1 mouse cellular context compared by ENCODE assay signal in genomic region chr12:79762570-79763275, GRCm38 (mm10).
TF ChIP-seq lines count a peak whose summit lies in the region.

No protein-coding gene starts in this region.

TF ChIP-seq in MEL, 35 proteins besides CTCF, POLR2A, EP300 and RAD21 (continued from another document):
- TF ChIP-seq CHD1 (IDR thresholded peaks at IDR 0.05; ENCODE audit: low read depth, low read length) (no peak), POLR2AphosphoS2 (IDR thresholded peaks at IDR 0.05; ENCODE audit: low read length) (no peak), SMC3 (IDR thresholded peaks at IDR 0.05; ENCODE audit: low read depth, low read length) (no peak), NRF1 (IDR thresholded peaks at IDR 0.05; ENCODE audit: insufficient read depth, low read depth, low read length, poor library complexity, severe bottlenecking) (no peak), UBTF (IDR thresholded peaks at IDR 0.05; ENCODE audit: borderline replicate concordance, insufficient read depth, low read depth, low read length) (no peak), ETS1 (IDR thresholded peaks at IDR 0.05; ENCODE audit: low read depth, low read length) (peak; percentile 56), MAZ (IDR thresholded peaks at IDR 0.05; ENCODE audit: low read depth, low read length) (no peak), SIN3A (IDR thresholded peaks at IDR 0.05; ENCODE audit: low read length) (no peak)
TF ChIP-seq in MEL: peak in this region for 8.
